Mouse (Mus musculus) G1E (cell line): ENCODE measurements around the gene Gm5788.

Source experiments
- CTCF ChIP-seq: IDR thresholded peaks from 2 replicates; pipeline ENCODE4 v1.5.1; 2012; ENCODE audit warnings: low read depth, low read length, inconsistent platforms, mixed read lengths
- TAL1 ChIP-seq: conservative IDR thresholded peaks from 2 replicates; pipeline ENCODE4 v1.6.1; 2012; ENCODE audit warnings: low read depth, low read length, inconsistent platforms, mixed read lengths

DNA sequence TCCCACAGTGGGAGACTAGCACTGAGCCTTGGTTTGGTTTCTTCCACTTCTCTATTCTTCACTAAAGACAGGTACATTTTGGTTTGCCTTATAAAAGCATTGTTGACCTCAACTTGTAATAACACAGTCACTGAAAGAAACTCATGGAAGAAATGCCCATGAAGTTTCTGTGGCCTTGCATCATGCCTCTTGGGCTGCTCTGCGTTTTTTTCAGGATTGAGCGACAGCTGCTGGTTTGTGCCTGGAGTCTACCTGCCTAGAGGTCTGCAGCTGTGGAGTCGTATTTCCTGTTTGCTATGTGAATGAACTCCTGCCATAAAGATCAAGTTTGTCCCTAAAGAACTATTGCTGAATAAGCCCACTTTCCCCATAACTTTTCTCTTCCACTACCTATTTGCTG, 49.4 kb downstream of the Gm5788 start:
- TF ChIP-seq TAL1 = no peak
- no peak for TF ChIP-seq CTCF
